Mouse (Mus musculus): ENCODE data around the gene Fancd2.

GRCm38 (mm10) chr6:113623941-113624751 is 92.7 kb downstream of the Fancd2 start, which contains the start of gene Vhl:
- TF ChIP-seq CTCF (conservative IDR thresholded peaks at IDR 0.05; ENCODE audit: low read length) (no peak), NANOG (IDR thresholded peaks at IDR 0.05; ENCODE audit: borderline replicate concordance, low read length) (no peak)
